In the genomic region with DNA sequence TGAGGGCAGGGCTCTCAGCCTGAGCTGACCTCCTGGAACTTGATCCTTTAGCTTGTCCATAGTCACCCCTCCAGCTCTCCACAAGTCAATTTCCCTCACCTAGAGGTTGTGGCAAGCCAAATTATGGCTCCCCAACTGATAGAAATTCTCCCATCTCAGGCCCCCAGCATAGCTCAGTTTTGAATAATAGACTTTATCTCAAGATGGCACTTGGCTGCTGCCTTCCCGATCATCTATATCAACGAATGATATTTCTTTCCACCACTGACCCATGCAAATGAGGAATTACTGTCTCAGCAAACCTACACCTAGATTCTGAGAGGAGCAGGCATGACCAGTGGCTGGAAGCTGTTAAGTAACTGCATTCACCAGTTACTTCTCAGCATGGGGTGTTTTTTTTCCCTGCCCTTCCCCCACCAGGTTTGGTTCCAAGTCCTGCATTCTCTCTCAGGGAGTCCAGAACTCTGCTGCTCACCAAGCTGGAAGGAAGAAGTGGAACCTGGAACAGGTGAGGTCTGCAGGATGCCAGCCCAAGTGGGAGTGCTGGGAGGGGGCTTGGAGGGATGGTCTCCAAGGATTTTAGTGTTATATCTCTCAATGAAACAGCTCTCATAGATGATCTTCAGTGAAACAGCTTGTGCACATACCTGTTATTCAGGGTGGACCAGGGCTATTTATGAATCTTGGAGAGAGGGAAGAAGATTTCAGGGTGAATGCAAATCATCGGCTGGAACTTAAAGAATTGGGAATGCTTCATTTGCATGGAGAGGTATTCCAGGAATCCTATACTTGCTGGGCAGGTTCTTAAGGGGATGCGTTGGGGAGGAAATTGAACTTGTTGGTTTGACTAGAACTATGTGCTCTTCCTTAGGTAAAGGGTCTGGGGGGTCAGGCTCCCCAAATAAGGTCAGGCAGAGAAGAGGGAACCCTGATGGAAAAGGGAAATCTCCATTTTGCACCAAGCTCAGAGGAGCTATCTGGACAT, we compare ENCODE assay signal across 28 mouse cellular contexts. TPM values are rescaled to one million over a fixed set of nuclear protein-coding genes. Genes with fewer than 3 reads are reported as not detected.
DNase-seq lines count a peak whose midpoint lies in the region; ATAC-seq and TF ChIP-seq lines count a peak whose summit lies in the region.
"Had no signal": no experiment of that assay in that cellular context is flagged by ENCODE, and none has a peak within 500 bp of the region (broad histone marks: within the 10 kb centered on the region; RNA-seq: fewer than 3 reads in every experiment).

No protein-coding gene starts in this region.

- ATAC-seq in kidney, embryonic 15.5 days (replicated peaks; ENCODE audit: low FRiP score): no peak
- no peak for ATAC-seq in kidney, postnatal 0 days (replicated peaks; ENCODE audit: low FRiP score, low read depth)
- no peak for ATAC-seq in inflammation-experienced regulatory T-cells, adult 6 months
- ATAC-seq: activated CD4-positive, CD25-positive, alpha-beta regulatory T cell, adult 4 months; liver, embryonic 12.5 days had no signal

- H3K9me3 ChIP-seq in kidney, embryonic 15.5 days (replicated peaks): no peaks in the 10 kb centered on the region
- no peaks in the 10 kb centered on the region for H3K9me3 ChIP-seq in kidney, postnatal 0 days (replicated peaks; ENCODE audit: low read length)
- H3K9me3 ChIP-seq: embryonic facial prominence, embryonic 12.5 days; forebrain, embryonic 12.5 days; heart, embryonic 12.5 days; hindbrain, embryonic 12.5 days; limb, embryonic 13.5 days; liver, embryonic 12.5 days had no signal

- no peak overlapping the region for H3ac ChIP-seq in myocyte (ENCODE audit: control insufficient read depth, insufficient read length)

- no peak for TF ChIP-seq POLR2A in myocyte (IDR thresholded peaks at IDR 0.05; ENCODE audit: insufficient read length, low read depth)

- H3K4me3 ChIP-seq in kidney, embryonic 15.5 days (replicated peaks): no peak overlapping the region
- H3K4me3 ChIP-seq in kidney, postnatal 0 days (replicated peaks; ENCODE audit: low read depth, low read length): no peak overlapping the region
- no peak overlapping the region for H3K4me3 ChIP-seq in myocyte
- H3K4me3 ChIP-seq: embryonic facial prominence, embryonic 12.5 days; erythroblast, embryonic 14.5 days; forebrain, embryonic 12.5 days; heart, embryonic 12.5 days; hindbrain, embryonic 12.5 days; limb, embryonic 13.5 days; liver, embryonic 12.5 days had no signal

- no peak for TF ChIP-seq CTCF in kidney, postnatal 0 days (IDR thresholded peaks at IDR 0.05; ENCODE audit: low read depth)

- H3K4me2 ChIP-seq in kidney, embryonic 15.5 days: no peak overlapping the region
- no peak overlapping the region for H3K4me2 ChIP-seq in kidney, postnatal 0 days (ENCODE audit: low read length)
- peak overlapping the region; percentile 57 for H3K4me2 ChIP-seq in myocyte (ENCODE audit: low read depth)
- H3K4me2 ChIP-seq: embryonic facial prominence, embryonic 12.5 days; forebrain, embryonic 12.5 days; heart, embryonic 12.5 days; hindbrain, embryonic 12.5 days; limb, embryonic 13.5 days; liver, embryonic 12.5 days; midbrain, embryonic 11.5 days had no signal

- H3K27ac ChIP-seq in kidney, embryonic 15.5 days: no peak overlapping the region
- peak overlapping the region; percentile 8; the same call in 1 of the 2 replicates for H3K27ac ChIP-seq in kidney, postnatal 0 days
- H3K27ac ChIP-seq: embryonic facial prominence, embryonic 12.5 days; forebrain, embryonic 12.5 days; hindbrain, embryonic 12.5 days; limb, embryonic 13.5 days; liver, embryonic 12.5 days; stomach, postnatal 0 days had no signal

- no peak overlapping the region for H3K9ac ChIP-seq in kidney, embryonic 15.5 days
- no peak overlapping the region for H3K9ac ChIP-seq in kidney, postnatal 0 days (ENCODE audit: low read depth, low read length)
- H3K9ac ChIP-seq: embryonic facial prominence, embryonic 12.5 days; forebrain, embryonic 12.5 days; heart, embryonic 12.5 days; hindbrain, embryonic 12.5 days; limb, embryonic 13.5 days; liver, embryonic 12.5 days had no signal

- peak; percentile 71 for DNase-seq in kidney, adult 18-20 months
- peak; percentile 13 for DNase-seq in WW6 (ENCODE audit: low read depth, low spot score)
- no peak for DNase-seq in kidney, postnatal 0 days (ENCODE audit: low spot score)
- DNase-seq in right cerebral cortex, postnatal 4 days: no peak
- DNase-seq in spleen, postnatal 4 days (ENCODE audit: low spot score in 2 of 2): no peak
- DNase-seq: adrenal gland, postnatal 10 days; cerebellum, adult 2 months; cerebellum, postnatal 25 days; heart, postnatal 10 days; lung, adult 18-20 months; lung, postnatal 10 days; thymus, adult 2 months; thymus, postnatal 4 days had no signal

- H3K79me2 ChIP-seq in myocyte (ENCODE audit: control insufficient read depth, insufficient read depth): no peaks in the 10 kb centered on the region

- H3K27me3 ChIP-seq in kidney, embryonic 15.5 days: no peaks in the 10 kb centered on the region
- no peaks in the 10 kb centered on the region for H3K27me3 ChIP-seq in kidney, postnatal 0 days (ENCODE audit: insufficient read depth, low read length)
- no peaks in the 10 kb centered on the region for H3K27me3 ChIP-seq in myocyte (ENCODE audit: control insufficient read depth, insufficient read depth, insufficient read length)
- H3K27me3 ChIP-seq: embryonic facial prominence, embryonic 12.5 days; forebrain, embryonic 12.5 days; heart, embryonic 12.5 days; hindbrain, embryonic 12.5 days; limb, embryonic 13.5 days; liver, embryonic 12.5 days had no signal

- H3K4me1 ChIP-seq in kidney, embryonic 15.5 days: peaks cover 13% of the 10 kb centered on the region
- H3K4me1 ChIP-seq in kidney, postnatal 0 days (replicated peaks; ENCODE audit: insufficient read depth, low read length): no peaks in the 10 kb centered on the region
- H3K4me1 ChIP-seq: embryonic facial prominence, embryonic 12.5 days; forebrain, embryonic 12.5 days; heart, embryonic 12.5 days; hindbrain, embryonic 12.5 days; limb, embryonic 13.5 days; liver, embryonic 12.5 days had no signal

- H3K36me3 ChIP-seq in kidney, embryonic 15.5 days: no peaks in the 10 kb centered on the region
- no peaks in the 10 kb centered on the region for H3K36me3 ChIP-seq in kidney, postnatal 0 days (ENCODE audit: insufficient read depth, low read length)
- H3K36me3 ChIP-seq in myocyte (ENCODE audit: control insufficient read depth, insufficient read depth): no peaks in the 10 kb centered on the region
- H3K36me3 ChIP-seq: embryonic facial prominence, embryonic 12.5 days; forebrain, embryonic 12.5 days; heart, embryonic 12.5 days; hindbrain, embryonic 12.5 days; limb, embryonic 13.5 days; liver, embryonic 12.5 days had no signal

- WGBS in kidney, embryonic 15.5 days: 80% methylated on average over 4 of the region's 4 CpGs
- 69% methylated on average over 4 of the region's 4 CpGs for WGBS in kidney, postnatal 0 days

TF ChIP-seq in myocyte, 11 proteins besides CTCF, POLR2A, EP300 and RAD21:
- TF ChIP-seq SRF (IDR thresholded peaks at IDR 0.05; ENCODE audit: control insufficient read depth, insufficient read length, low read depth): no peak
- no peak for TF ChIP-seq REST (IDR thresholded peaks at IDR 0.05; ENCODE audit: insufficient read depth, insufficient read length)
- TF ChIP-seq USF1 (IDR thresholded peaks at IDR 0.05; ENCODE audit: low read depth): no peak
- TF ChIP-seq POLR2AphosphoS2 (IDR thresholded peaks at IDR 0.05; ENCODE audit: insufficient read length, low read depth): no peak
- TF ChIP-seq MYOD1 (IDR thresholded peaks at IDR 0.05; ENCODE audit: control insufficient read depth in 1 of 3, insufficient read length in 2 of 3, low read depth in 2 of 3): no peak
- TF ChIP-seq MYOG (IDR thresholded peaks at IDR 0.05; ENCODE audit: control insufficient read depth in 1 of 3, insufficient read depth in 1 of 3, insufficient read length in 2 of 3, low read depth in 2 of 3): no peak
- TF ChIP-seq TCF12 (IDR thresholded peaks at IDR 0.05; ENCODE audit: insufficient read depth, poor library complexity, severe bottlenecking): no peak
- no peak for TF ChIP-seq E2F4 (IDR thresholded peaks at IDR 0.05; ENCODE audit: insufficient read depth)

RNA-seq across cellular contexts. Expression of gene Ccl9, which starts 3.5 kb away (rescaled TPM):
- polyA plus RNA-seq in kidney, embryonic 15.5 days (2015; fragmentation: Nextera tagmentation; extraction: Ambion mirVana): 4.7 and 6.1 TPM in 2 replicates
- polyA plus RNA-seq in kidney, postnatal 0 days (2015; fragmentation: Nextera tagmentation; extraction: Ambion mirVana): 3.6 and 4.1 TPM in 2 replicates
- polyA plus RNA-seq in myocyte (2012; fragmentation: generic; extraction: Trizol): 8.2 TPM
- not detected for polyA plus RNA-seq in inflammation-experienced regulatory T-cells, adult 6 months (2017; shearing (Covaris generic))
- polyA plus RNA-seq: erythroblast, embryonic 14.5 days had no signal

RNA-seq across cellular contexts. Expression of gene Ccl6, which starts 11.0 kb away (rescaled TPM):
- 3.9 and 8.3 TPM in 2 replicates for polyA plus RNA-seq in kidney, embryonic 15.5 days (2015; fragmentation: Nextera tagmentation; extraction: Ambion mirVana)
- 9.5 and 12.0 TPM in 2 replicates for polyA plus RNA-seq in kidney, postnatal 0 days (2015; fragmentation: Nextera tagmentation; extraction: Ambion mirVana)
- 0.04 TPM for polyA plus RNA-seq in myocyte (2012; fragmentation: generic; extraction: Trizol)
- polyA plus RNA-seq in inflammation-experienced regulatory T-cells, adult 6 months (2017; shearing (Covaris generic)): 1 to 10 TPM in 1 of 3 experiments, not detected in 2; 1.3 TPM
- polyA plus RNA-seq: erythroblast, embryonic 14.5 days had no signal

RNA-seq across cellular contexts. Expression of gene Ccl5, which starts 51.6 kb away (rescaled TPM):
- not detected in 2 replicates for polyA plus RNA-seq in kidney, embryonic 15.5 days (2015; fragmentation: Nextera tagmentation; extraction: Ambion mirVana)
- polyA plus RNA-seq in kidney, postnatal 0 days (2015; fragmentation: Nextera tagmentation; extraction: Ambion mirVana): 0.47 and 0.79 TPM in 2 replicates
- 10.4 TPM for polyA plus RNA-seq in myocyte (2012; fragmentation: generic; extraction: Trizol)
- polyA plus RNA-seq in inflammation-experienced regulatory T-cells, adult 6 months (2017; shearing (Covaris generic)): 1,000 to 10,000 TPM in 1 of 3 experiments, 100 to 1,000 TPM in 2; 180 to 6,393 (median 256) TPM
- polyA plus RNA-seq: erythroblast, embryonic 14.5 days; forebrain, embryonic 12.5 days; heart, embryonic 12.5 days; hindbrain, embryonic 12.5 days; midbrain, embryonic 11.5 days had no signal

RNA-seq across cellular contexts. Expression of gene Heatr9, which starts 59.9 kb away (rescaled TPM):
- polyA plus RNA-seq in kidney, embryonic 15.5 days (2015; fragmentation: Nextera tagmentation; extraction: Ambion mirVana): not detected in 2 replicates
- polyA plus RNA-seq in kidney, postnatal 0 days (2015; fragmentation: Nextera tagmentation; extraction: Ambion mirVana): not detected in 2 replicates
- 0.04 TPM for polyA plus RNA-seq in myocyte (2012; fragmentation: generic; extraction: Trizol)
- 1 to 10 TPM in 1 of 3 experiments, under 1 TPM in 1, not detected in 1; 0.24 to 6.5 TPM for polyA plus RNA-seq in inflammation-experienced regulatory T-cells, adult 6 months (2017; shearing (Covaris generic))
- polyA plus RNA-seq: cerebellum, adult 2 months; embryonic facial prominence, embryonic 12.5 days; erythroblast, embryonic 14.5 days; heart, embryonic 12.5 days; hindbrain, embryonic 12.5 days; intestine, embryonic 14.5 days; limb, embryonic 13.5 days; liver, embryonic 12.5 days; midbrain, embryonic 11.5 days; small intestine, adult 2 months; stomach, postnatal 0 days had no signal

Comparison
In these comparisons a context has a peak if more than half of its experiments do, and no peak if none do; other contexts are left out.
1. DNase-seq: peak in kidney, adult 18-20 months (single experiment) and WW6 (single experiment); none in kidney, postnatal 0 days (single experiment), right cerebral cortex, postnatal 4 days (single experiment) and spleen, postnatal 4 days (0 of 2).
2. RNA of gene Ccl5, which starts 51.6 kb away (polyA plus RNA-seq): 180 to 6,393 TPM in inflammation-experienced regulatory T-cells, adult 6 months; 10.4 TPM in myocyte (single experiment), 0.47 to 0.79 TPM in kidney, postnatal 0 days and not detected in kidney, embryonic 15.5 days; every median in the first group is over 10 times any median in the second.